8 mouse cellular contexts compared by ENCODE assay signal in the genomic region with DNA sequence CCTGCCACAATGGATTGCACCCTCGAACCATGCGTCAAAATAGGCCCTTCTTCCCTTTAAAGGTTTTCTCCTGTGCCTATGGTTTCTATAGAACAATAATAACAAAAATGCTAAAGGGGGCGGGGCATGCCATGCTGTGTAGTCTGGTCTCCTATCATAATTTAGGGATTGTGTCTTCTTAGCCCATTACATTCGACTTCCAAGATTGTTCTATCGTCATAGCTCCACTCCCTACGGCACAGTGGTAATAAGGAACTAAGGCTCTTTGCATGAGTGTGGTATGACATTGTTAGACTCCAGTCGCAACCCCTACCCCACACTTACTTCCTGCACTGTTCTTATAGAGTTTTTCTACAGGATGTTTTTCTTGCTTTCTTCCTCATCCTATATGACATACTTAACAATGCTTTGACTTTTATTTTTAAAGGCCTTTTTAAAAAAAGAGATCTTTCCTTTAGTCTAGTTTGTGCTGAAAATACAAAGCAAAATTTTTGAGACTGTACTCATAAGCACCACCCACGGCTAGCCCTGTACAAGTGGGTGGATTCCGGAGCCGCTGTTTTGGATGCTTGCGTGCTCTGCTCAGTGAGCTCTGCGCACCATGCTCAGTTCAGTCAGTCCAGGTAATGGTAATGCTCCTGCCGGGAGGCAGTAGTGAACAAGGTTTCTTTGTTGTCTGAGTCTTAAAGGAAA. TPM values are rescaled to one million over a fixed set of nuclear protein-coding genes. Genes with fewer than 3 reads are reported as not detected.
DNase-seq lines count a peak whose midpoint lies in the region; ATAC-seq lines count a peak whose summit lies in the region.

No protein-coding gene starts in this region.

- peak overlapping the region; percentile 70 for H3K4me2 ChIP-seq in heart, embryonic 13.5 days
- H3K4me2 ChIP-seq in embryonic facial prominence, embryonic 11.5 days (ENCODE audit: low read depth, low read length): peak overlapping the region; percentile 41
- H3K4me2 ChIP-seq in intestine, embryonic 14.5 days (ENCODE audit: low read length): peak overlapping the region; percentile 38
- peak overlapping the region; percentile 42 for H3K4me2 ChIP-seq in midbrain, embryonic 11.5 days

- H3K36me3 ChIP-seq in heart, embryonic 13.5 days: no peaks in the 10 kb centered on the region
- H3K36me3 ChIP-seq in embryonic facial prominence, embryonic 11.5 days (replicated peaks; ENCODE audit: control insufficient read depth, insufficient read depth, low read depth, low read length): no peaks in the 10 kb centered on the region
- H3K36me3 ChIP-seq in intestine, embryonic 14.5 days (ENCODE audit: control insufficient read depth, insufficient read depth, low read length): no peaks in the 10 kb centered on the region
- H3K36me3 ChIP-seq in midbrain, embryonic 11.5 days (ENCODE audit: control insufficient read depth, insufficient read depth, low read length): no peaks in the 10 kb centered on the region

- H3K9me3 ChIP-seq in heart, embryonic 13.5 days: no peaks in the 10 kb centered on the region
- H3K9me3 ChIP-seq in embryonic facial prominence, embryonic 11.5 days (replicated peaks; ENCODE audit: control insufficient read depth, low read length): no peaks in the 10 kb centered on the region
- no peaks in the 10 kb centered on the region for H3K9me3 ChIP-seq in intestine, embryonic 14.5 days (ENCODE audit: control insufficient read depth, low read length)
- H3K9me3 ChIP-seq in midbrain, embryonic 11.5 days (ENCODE audit: control insufficient read depth, low read length): no peaks in the 10 kb centered on the region

- no peak for DNase-seq in heart, adult 8-10 months (ENCODE audit: low spot score)
- peak; percentile 26 for DNase-seq in embryonic facial prominence, embryonic 11.5 days (ENCODE audit: low spot score)
- peak; percentile 56 for DNase-seq in intestine, embryonic 14.5 days (ENCODE audit: low spot score)
- DNase-seq in midbrain, embryonic 11.5 days (ENCODE audit: low spot score, missing footprints): peak; percentile 92
- DNase-seq in thymus, postnatal 14 days: no peak
- DNase-seq in lung, postnatal 4 days: no peak
- no peak for DNase-seq in urinary bladder, postnatal 14 days (ENCODE audit: low spot score)

- peaks cover 48% of the 10 kb centered on the region for H3K27me3 ChIP-seq in heart, embryonic 13.5 days (replicated peaks)
- H3K27me3 ChIP-seq in embryonic facial prominence, embryonic 11.5 days (ENCODE audit: control insufficient read depth, insufficient read depth, low read length): no peaks in the 10 kb centered on the region
- H3K27me3 ChIP-seq in intestine, embryonic 14.5 days (replicated peaks; ENCODE audit: control insufficient read depth, insufficient read depth, low read length): 0 out of 2 replicates have a peak, but pooled peaks cover 10% of the 10 kb centered on the region
- H3K27me3 ChIP-seq in midbrain, embryonic 11.5 days (ENCODE audit: control insufficient read depth, insufficient read depth, low read length): no peaks in the 10 kb centered on the region

- WGBS in heart, embryonic 13.5 days: 27% methylated on average over 13 of the region's 13 CpGs
- WGBS in embryonic facial prominence, embryonic 11.5 days: 22% methylated on average over 13 of the region's 13 CpGs
- 28% methylated on average over 13 of the region's 13 CpGs for WGBS in intestine, embryonic 14.5 days
- WGBS in midbrain, embryonic 11.5 days: 35% methylated on average over 13 of the region's 13 CpGs

- 0 out of 2 replicates have a peak overlapping the region, but pooled peaks have one; percentile 24 for H3K9ac ChIP-seq in heart, embryonic 13.5 days
- H3K9ac ChIP-seq in embryonic facial prominence, embryonic 11.5 days (replicated peaks; ENCODE audit: low read length): no peak overlapping the region
- no peak overlapping the region for H3K9ac ChIP-seq in intestine, embryonic 14.5 days (ENCODE audit: low read length)
- no peak overlapping the region for H3K9ac ChIP-seq in midbrain, embryonic 11.5 days (ENCODE audit: low read length)

- no peak overlapping the region for H3K27ac ChIP-seq in heart, embryonic 13.5 days (replicated peaks)
- no peak overlapping the region for H3K27ac ChIP-seq in embryonic facial prominence, embryonic 11.5 days (replicated peaks; ENCODE audit: low read depth, low read length)
- no peak overlapping the region for H3K27ac ChIP-seq in intestine, embryonic 14.5 days (ENCODE audit: low read depth)
- no peak overlapping the region for H3K27ac ChIP-seq in midbrain, embryonic 11.5 days (ENCODE audit: low read depth, low read length)

- peaks cover 19% of the 10 kb centered on the region for H3K4me1 ChIP-seq in heart, embryonic 13.5 days
- H3K4me1 ChIP-seq in embryonic facial prominence, embryonic 11.5 days (ENCODE audit: control insufficient read depth, insufficient read depth, low read length): no peaks in the 10 kb centered on the region
- H3K4me1 ChIP-seq in intestine, embryonic 14.5 days (replicated peaks; ENCODE audit: control insufficient read depth, insufficient read depth, low read length): peaks cover 5% of the 10 kb centered on the region; the same call in 1 of the 2 replicates
- peaks cover 4% of the 10 kb centered on the region; the same call in 1 of the 2 replicates for H3K4me1 ChIP-seq in midbrain, embryonic 11.5 days (ENCODE audit: control insufficient read depth, insufficient read depth, low read length)

- peak overlapping the region; percentile 44 for H3K4me3 ChIP-seq in heart, embryonic 13.5 days
- no peak overlapping the region for H3K4me3 ChIP-seq in embryonic facial prominence, embryonic 11.5 days (ENCODE audit: low read depth, low read length)
- peak overlapping the region; percentile 10; the same call in 1 of the 2 replicates for H3K4me3 ChIP-seq in intestine, embryonic 14.5 days (ENCODE audit: low read depth, low read length)
- H3K4me3 ChIP-seq in midbrain, embryonic 11.5 days (ENCODE audit: low read depth, low read length): peak overlapping the region; percentile 9; the same call in 1 of the 2 replicates

- ATAC-seq in heart, embryonic 13.5 days (ENCODE audit: extremely low read depth, insufficient number of reproducible peaks, low FRiP score, low TSS enrichment): no peak
- ATAC-seq in embryonic facial prominence, embryonic 11.5 days (replicated peaks; ENCODE audit: insufficient number of reproducible peaks, low FRiP score, low TSS enrichment, low read depth): 0 out of 2 replicates have a peak, but pooled peaks have one; percentile 56
- ATAC-seq in intestine, embryonic 14.5 days (replicated peaks; ENCODE audit: low FRiP score, low TSS enrichment, low read depth): 0 out of 2 replicates have a peak, but pooled peaks have one; percentile 51
- ATAC-seq in midbrain, embryonic 11.5 days (ENCODE audit: low FRiP score): peak; percentile 50

RNA-seq across cellular contexts. Expression of a gene that starts 40.6 kb away (rescaled TPM):
- 0.09 and 0.15 TPM in 2 replicates for polyA plus RNA-seq in heart, embryonic 13.5 days (2015; fragmentation: Nextera tagmentation; extraction: Ambion mirVana)
- total RNA-seq in heart, adult 8-10 months (2022): not detected
- 0.35 TPM in 1 of 2 replicates, not detected in the other for polyA plus RNA-seq in embryonic facial prominence, embryonic 11.5 days (2014; fragmentation: Nextera tagmentation; extraction: Ambion mirVana)
- polyA plus RNA-seq in intestine, embryonic 14.5 days (2014; fragmentation: Nextera tagmentation; extraction: Ambion mirVana): 0.11 and 0.15 TPM in 2 replicates
- polyA plus RNA-seq in midbrain, embryonic 11.5 days (2014; fragmentation: Nextera tagmentation; extraction: Ambion mirVana): 0.14 and 0.63 TPM in 2 replicates

Comparison
In these comparisons a context has a peak if more than half of its experiments do, and no peak if none do; other contexts are left out.
1. DNase-seq: peak in embryonic facial prominence, embryonic 11.5 days (single experiment), intestine, embryonic 14.5 days (single experiment) and midbrain, embryonic 11.5 days (single experiment); none in heart, adult 8-10 months (single experiment), thymus, postnatal 14 days (single experiment), lung, postnatal 4 days (0 of 2) and urinary bladder, postnatal 14 days (single experiment).
2. Peak in every context shown above with its lines, with median percentiles within 50 percentile points of each other: H3K4me2 ChIP-seq.